Mouse (Mus musculus): ENCODE measurements at regions not wholly inside any gene's neighbourhood (a gene's known extent, or its start where the extent isn't known, plus 50 kb on each side); places are given as distances from the start of the nearest gene placed in this dataset.

DNA sequence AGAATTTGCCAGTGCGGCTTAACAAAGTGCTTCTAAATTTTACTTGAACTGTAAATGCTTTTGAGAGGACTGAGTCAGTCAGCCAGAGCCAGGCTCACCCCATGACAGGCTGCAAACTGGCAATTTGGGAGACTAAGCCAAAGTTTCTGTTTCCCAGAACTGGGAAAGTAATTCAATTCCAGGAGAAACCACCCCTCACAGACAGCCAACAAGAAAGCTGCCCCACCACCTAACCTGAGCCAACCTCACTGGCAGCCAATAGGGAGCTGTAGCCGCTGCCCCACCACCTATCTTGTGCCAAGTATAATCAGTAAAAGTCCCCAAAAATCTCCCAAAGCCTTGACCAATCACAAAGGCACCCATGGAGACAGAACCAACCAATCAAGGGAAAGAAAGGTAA, 71.6 kb upstream of the Wdr75 start:
- in situ Hi-C loops (cut with MboI; ENCODE audit: unreplicated experiment in 2 of 2) = no loop called here

DNA sequence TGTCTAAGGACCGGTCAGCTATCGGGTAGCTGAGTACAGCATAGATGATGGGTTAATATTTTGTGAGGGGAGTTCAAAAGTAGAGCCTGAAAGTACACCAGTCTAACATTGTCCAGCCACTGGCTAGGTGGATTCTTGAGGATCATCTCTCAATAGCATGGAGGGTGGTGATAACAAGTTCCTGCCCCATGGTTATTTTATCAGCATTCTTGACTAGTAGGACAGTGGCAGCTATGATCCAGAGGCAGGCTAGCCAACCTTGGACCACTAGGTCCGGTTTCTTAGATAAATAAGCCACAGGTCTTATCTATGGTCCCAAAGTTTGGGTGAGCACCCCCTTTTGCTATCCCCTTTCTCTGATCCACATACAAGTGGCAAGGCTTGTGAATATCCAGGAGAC, 62.0 kb upstream of the Wdr75 start:
- in situ Hi-C loops (cut with MboI; ENCODE audit: unreplicated experiment in 2 of 2) = no loop called here

DNA sequence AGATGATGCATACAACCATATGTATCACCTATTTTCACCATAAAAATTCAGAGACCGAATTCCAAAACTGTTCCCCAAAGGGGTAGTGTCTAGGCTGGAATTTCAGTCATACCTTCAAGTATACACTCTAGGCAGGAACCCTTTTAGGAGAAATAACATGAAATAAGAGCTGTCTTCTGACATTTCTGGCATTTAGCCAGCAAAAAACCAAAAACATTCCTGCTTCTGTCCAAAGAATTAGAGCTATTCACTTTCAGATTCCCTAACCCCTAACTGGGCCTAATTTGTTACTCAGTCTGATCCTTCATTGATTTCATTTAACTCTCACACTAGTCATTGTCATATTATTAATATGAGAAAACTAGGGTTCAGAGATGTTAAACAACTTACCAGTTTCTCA, 49.8 kb upstream of the Wdr75 start:
- in situ Hi-C loops (cut with MboI; ENCODE audit: unreplicated experiment in 2 of 2) = no loop called here

Measured in v-Abl transformed pro-B cells (cell line).